Mouse (Mus musculus) forebrain, postnatal 0 days (tissue): Measurements from ENCODE around the gene Aspg. TPM values are rescaled to one million over a fixed set of nuclear protein-coding genes. Genes with fewer than 3 reads are reported as not detected.
A peak's percentile ranks its signal among the peaks of the same experiment; 100 is the strongest.

Experiments
- ATAC-seq: fragments of 200-750 bp; cut with Nextera tagmentation; 2 replicates; pipeline ENCODE4 v1.8.0; 2017; ENCODE audit warnings: mild to moderate bottlenecking, moderate library complexity
- DNase-seq: peaks from one replicate; pipeline ENCODE4 v3.0.0-alpha.2; 2015
- H3K27ac ChIP-seq: fragments of 300-500 bp; sonication (generic); 2 replicates; pipeline ENCODE4 v1.5.1; 2014; ENCODE audit warnings: low read depth, mild to moderate bottlenecking, antibody characterized with exemption, low read length, moderate library complexity, mixed read lengths
- H3K27me3 ChIP-seq: fragments of 300-500 bp; sonication (generic); 2 replicates; pipeline ENCODE4 v1.6.1; 2014; ENCODE audit warnings: mild to moderate bottlenecking, low read length, mixed read lengths; ENCODE audit not compliant: insufficient read depth
- H3K36me3 ChIP-seq: fragments of 300-500 bp; sonication (generic); 2 replicates; pipeline ENCODE4 v1.6.1; 2014; ENCODE audit warnings: mild to moderate bottlenecking, moderate library complexity; ENCODE audit not compliant: insufficient read depth
- H3K4me1 ChIP-seq: fragments of 300-500 bp; sonication (generic); 2 replicates; pipeline ENCODE4 v1.6.1; 2014; ENCODE audit warnings: antibody characterized with exemption; ENCODE audit not compliant: insufficient read depth
- H3K4me2 ChIP-seq: fragments of 300-500 bp; sonication (generic); 2 replicates; pipeline ENCODE4 v1.6.1; 2014; ENCODE audit warnings: low read depth, mild to moderate bottlenecking, moderate library complexity
- H3K4me3 ChIP-seq: fragments of 300-500 bp; sonication (generic); 2 replicates; pipeline ENCODE4 v1.5.1; 2014; ENCODE audit warnings: low read depth, low read length, mixed read lengths
- H3K9ac ChIP-seq: fragments of 300-500 bp; sonication (generic); 2 replicates; pipeline ENCODE4 v1.6.1; 2014; ENCODE audit warnings: mild to moderate bottlenecking
- H3K9me3 ChIP-seq: fragments of 300-500 bp; sonication (generic); 2 replicates; pipeline ENCODE4 v1.6.1; 2016; ENCODE audit warnings: low read length
- CTCF ChIP-seq: sonication (generic); IDR thresholded peaks from 2 replicates; pipeline ENCODE4 v1.5.1; 2016; ENCODE audit warnings: antibody characterized with exemption, control low read depth, low read depth
- WGBS: fragments of 180-500 bp; shearing (Covaris S2); extraction: QIAGEN DNeasy Blood & Tissue Kit; methylation state at CpG from one replicate; pipeline ENCODE4 v1.1.7; 2014; 5-methylcytosine and 5-hydroxymethylcytosine counted together
- polyA plus RNA-seq: library from polyadenylated mRNA; unstranded; fragments of >200 nt; fragmentation: Nextera tagmentation; extraction: Ambion mirVana; gene quantifications from 2 replicates; pipeline ENCODE4 v1.2.1, GENCODE M21; 2015
- total RNA-seq: library from RNA; depleted of rRNA; stranded (reverse); fragments of >200 nt; gene quantifications from 2 replicates; pipeline ENCODE4 v1.2.3, GENCODE M21; 2014

The Aspg gene
- total and polyA plus RNA-seq, 2 experiments from 2014 or later: 0.52 to 3.9 TPM

DNA sequence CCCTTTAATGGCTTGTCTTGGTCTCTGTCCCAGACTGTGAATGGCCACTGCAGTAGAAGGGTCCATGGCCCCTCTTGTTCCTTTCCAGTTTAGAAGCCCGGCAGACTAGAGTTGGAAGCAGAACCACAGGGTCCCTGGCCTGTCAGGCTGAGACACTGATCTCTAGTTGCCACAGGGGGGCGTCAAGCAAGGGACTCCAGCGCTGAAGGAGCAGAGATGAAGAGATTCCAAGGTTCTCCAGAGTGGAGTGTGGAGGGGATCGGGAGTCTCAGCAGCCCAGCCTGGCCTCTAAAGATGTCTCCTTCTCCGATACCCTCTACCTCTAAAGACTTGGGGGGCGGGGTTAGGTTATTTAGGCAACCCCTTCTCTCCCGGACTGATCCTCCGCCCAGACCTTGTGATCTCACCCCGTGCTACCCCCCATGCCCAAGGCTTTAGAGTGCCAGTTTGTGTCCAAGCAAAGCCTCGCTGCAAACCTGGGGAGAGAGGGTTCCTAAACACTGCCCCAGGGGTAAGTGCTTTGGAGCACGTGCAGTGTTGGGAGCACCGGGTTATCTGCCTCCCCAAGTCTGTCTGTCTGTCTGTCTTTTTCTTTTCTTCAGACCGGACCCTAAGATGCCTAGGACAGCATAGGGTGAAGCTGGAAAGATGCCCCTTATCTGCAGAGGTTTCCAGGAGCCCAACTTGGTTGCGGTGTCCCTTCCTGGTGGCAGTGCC, 36.8 kb downstream of the Aspg start:
- ATAC-seq (peak; percentile 49), DNase-seq (peak; percentile 84)
- 1% methylated on average over 14 of the region's 14 CpGs for WGBS
- Histone ChIP-seq H3K36me3 (no peaks in the 10 kb centered on the region), H3K9me3 (no peaks in the 10 kb centered on the region), H3K27me3 (peaks cover 4% of the 10 kb centered on the region), H3K9ac (peak overlapping the region; percentile 64), H3K27ac (peak overlapping the region; percentile 77), H3K4me3 (peak overlapping the region; percentile 59), H3K4me1 (0 out of 2 replicates have a peak, but pooled peaks cover 4% of the 10 kb centered on the region), H3K4me2 (peak overlapping the region; percentile 90)
- TF ChIP-seq CTCF: peak; percentile 77

DNA sequence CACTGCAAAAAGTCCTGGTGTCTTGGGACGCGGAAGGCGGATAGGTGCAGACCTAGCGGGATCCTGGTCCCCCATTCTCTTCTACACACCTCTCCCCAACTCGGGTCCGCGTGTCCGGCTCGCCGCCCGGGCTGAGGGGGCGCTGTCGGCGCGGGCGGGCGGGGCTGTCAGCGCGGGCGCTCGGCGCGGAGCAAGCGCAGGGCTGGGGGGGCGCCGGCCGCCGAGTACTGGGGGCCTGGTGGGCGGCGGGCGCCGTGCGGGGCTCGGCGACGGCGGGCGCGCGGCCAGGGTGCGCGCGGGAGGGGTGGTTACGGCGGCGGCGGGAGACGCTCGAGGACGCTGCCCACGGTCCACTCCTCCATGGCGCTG, 37.3 kb downstream of the Aspg start:
- Histone ChIP-seq H3K27ac (peak overlapping the region; percentile 77), H3K4me2 (peak overlapping the region; percentile 90), H3K4me1 (0 out of 2 replicates have a peak, but pooled peaks cover 4% of the 10 kb centered on the region), H3K4me3 (peak overlapping the region; percentile 59), H3K36me3 (no peaks in the 10 kb centered on the region), H3K27me3 (peaks cover 4% of the 10 kb centered on the region), H3K9ac (peak overlapping the region; percentile 64), H3K9me3 (no peaks in the 10 kb centered on the region)
- 2% methylated on average over 32 of the region's 52 CpGs for WGBS
- ATAC-seq: peak; percentile 17; the same call in 1 of the 2 replicates
- peak; percentile 39 for TF ChIP-seq CTCF
- peak; percentile 49 for DNase-seq

DNA sequence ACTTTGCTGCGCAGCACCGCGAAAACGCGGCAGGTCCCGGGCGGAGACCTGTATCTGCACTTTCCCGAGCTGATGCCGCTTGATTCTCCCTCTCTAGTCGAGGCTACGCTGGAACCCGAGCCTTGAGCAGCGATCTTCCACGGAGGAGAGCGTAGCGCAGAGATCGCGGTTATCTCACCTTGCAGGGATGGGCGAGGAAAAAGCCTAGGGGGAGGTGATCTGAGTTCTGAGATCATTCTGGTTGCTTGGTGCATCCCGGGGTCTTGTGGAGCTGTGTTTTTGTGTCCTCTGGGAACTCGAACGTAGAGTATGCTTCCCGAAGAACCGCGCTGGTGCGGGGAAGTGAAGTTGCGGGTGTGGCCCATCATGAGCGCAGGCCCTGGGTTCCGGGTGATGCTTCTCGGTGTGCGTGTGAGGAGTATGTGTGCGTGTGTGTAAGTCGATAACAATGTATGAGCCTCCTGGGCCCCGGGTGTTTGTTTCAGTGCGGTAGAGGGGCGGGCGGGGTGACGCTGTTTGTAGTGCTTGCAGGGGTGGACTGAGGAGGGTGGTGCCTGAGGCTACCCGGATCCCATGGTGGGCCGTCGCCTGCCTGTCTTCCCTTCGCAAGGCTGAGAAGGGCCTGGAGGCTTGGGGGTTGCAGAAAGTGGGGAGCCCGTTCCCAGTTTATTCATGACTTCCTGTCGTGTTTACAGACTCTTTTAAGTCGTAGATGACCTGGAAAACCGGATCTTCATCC, 38.1 kb downstream of the Aspg start:
- no peaks in the 10 kb centered on the region for H3K36me3 ChIP-seq
- DNase-seq (peak; percentile 57), ATAC-seq (no peak)
- 2% methylated on average over 46 of the region's 46 CpGs for WGBS
- peak overlapping the region; percentile 59 for H3K4me3 ChIP-seq
- H3K9ac ChIP-seq: peak overlapping the region; percentile 64
- peaks cover 4% of the 10 kb centered on the region for H3K27me3 ChIP-seq
- no peaks in the 10 kb centered on the region for H3K9me3 ChIP-seq
- peak overlapping the region; percentile 90 for H3K4me2 ChIP-seq
- H3K27ac ChIP-seq: peak overlapping the region; percentile 77
- no peak for TF ChIP-seq CTCF
- 0 out of 2 replicates have a peak, but pooled peaks cover 4% of the 10 kb centered on the region for H3K4me1 ChIP-seq

DNA sequence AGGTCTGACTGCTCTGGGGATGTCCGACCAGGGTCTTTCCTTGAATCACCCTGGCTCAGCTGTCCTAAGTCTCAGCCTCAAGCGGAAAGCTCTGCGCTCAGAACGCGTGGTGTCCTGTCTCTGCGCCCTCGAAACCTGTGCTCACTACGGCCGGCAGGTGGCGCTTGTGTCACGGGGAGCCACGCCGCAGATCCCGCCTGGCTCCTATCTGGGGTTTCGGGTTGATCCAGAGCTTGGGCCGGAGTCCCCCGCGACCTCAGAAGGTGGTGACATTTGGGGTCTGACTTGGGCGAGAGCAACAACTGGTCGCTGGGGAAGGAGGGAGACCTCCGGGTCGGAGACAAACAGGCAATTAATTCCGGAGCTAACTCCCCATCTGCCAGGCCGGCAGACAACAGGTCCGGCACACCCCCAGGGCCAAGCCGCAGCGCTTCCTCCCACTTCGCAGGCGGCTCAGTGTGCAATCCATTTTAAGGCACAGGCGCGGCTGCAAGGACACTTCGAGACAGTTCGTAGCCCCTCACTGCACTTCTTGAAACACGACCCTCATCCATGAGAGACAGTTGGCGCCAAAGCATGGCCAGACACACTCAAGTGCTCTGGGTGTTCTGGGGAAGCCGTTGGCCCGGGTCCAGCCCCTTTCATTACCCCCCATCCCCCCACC, 38.9 kb downstream of the Aspg start:
- peak overlapping the region; percentile 90 for H3K4me2 ChIP-seq
- peak; percentile 65 for ATAC-seq
- WGBS: 1% methylated on average over 37 of the region's 37 CpGs
- H3K27me3 ChIP-seq: peaks cover 4% of the 10 kb centered on the region
- peak overlapping the region; percentile 59 for H3K4me3 ChIP-seq
- H3K9ac ChIP-seq: peak overlapping the region; percentile 69
- DNase-seq: peak; percentile 93
- H3K4me1 ChIP-seq: peaks cover 8% of the 10 kb centered on the region; the same call in 1 of the 2 replicates
- peak overlapping the region; percentile 77 for H3K27ac ChIP-seq
- no peaks in the 10 kb centered on the region for H3K9me3 ChIP-seq
- no peaks in the 10 kb centered on the region for H3K36me3 ChIP-seq
- peak; percentile 99 for TF ChIP-seq CTCF

DNA sequence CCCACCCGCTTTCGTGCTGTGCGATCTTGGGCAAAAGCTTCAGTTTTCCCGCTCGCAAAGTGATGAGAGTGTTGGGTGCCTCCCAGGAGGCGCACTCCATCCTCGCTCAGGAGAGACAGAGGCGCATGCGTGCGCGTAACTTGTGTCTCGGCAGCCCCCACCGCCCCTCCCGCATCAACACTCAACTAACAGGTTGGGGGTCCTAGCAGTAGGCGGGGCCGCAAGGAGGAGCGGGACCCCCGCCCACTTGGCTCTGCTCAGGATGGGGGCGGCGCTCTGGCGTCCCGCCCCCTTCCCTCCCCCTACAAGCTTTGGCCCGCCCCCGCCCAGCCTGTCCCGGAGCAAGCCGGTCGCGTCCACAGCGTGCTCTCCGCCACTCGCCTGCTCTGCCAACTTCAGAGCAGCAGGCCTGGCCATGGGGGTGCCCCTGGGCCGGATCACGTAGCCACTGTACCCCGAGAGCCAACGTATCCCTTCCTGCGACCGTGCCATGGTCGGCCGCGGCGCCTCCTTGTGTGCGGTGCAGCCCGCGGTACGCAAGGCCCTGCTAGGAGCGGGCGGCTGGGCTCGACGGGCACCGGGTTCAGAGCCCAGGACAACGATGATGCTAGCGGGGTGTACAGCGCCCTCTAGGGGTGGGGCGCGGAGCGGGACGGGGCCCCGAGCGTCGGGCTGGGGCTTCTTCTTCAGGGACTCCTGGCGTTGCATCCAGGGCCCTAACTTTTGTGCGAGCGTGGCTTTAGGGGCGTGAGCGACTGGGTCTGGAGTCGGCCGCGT, 39.6 kb downstream of the Aspg start, which contains the start of gene Kif26a:
Gene Kif26a, plus strand, starts transcription at position 334 of the 777 bp plus-strand sequence.
- Histone ChIP-seq H3K36me3 (no peaks in the 10 kb centered on the region), H3K9me3 (no peaks in the 10 kb centered on the region), H3K4me3 (peak within 1 kb of the TSS; percentile 59), H3K9ac (peak within 1 kb of the TSS; percentile 69), H3K27me3 (peaks cover 4% of the 10 kb centered on the region), H3K4me2 (peak within 1 kb of the TSS; percentile 90), H3K27ac (peak within 1 kb of the TSS; percentile 77), H3K4me1 (peaks cover 10% of the 10 kb centered on the region; the same call in 1 of the 2 replicates)
- DNase-seq: peak; percentile 89
- ATAC-seq: peak; percentile 64
- TF ChIP-seq CTCF: peak; percentile 81
- under 1% methylated on average over 67 of the region's 68 CpGs for WGBS

DNA sequence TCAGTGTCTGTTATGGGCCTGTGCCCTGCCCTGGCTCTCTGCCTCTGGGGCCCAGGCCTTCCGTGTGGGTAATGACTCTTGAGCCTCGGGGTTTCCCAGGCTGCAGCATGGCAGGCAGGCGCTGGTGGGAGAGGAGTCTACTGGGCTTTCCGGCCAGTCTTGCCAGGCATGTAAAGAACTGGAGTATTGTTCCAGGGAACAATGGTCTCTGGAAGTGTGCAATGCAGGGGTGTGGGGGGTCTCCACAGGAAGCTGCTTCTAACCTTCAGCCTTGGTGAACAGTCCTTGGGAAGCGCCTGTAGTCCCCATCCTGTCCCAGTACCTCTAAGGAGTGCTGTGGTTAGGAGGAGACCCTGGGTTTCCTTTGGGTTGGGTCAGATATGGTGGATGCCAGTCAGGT, 40.9 kb downstream of the Aspg start:
- Histone ChIP-seq H3K9me3 (no peaks in the 10 kb centered on the region), H3K4me1 (peaks cover 12% of the 10 kb centered on the region; the same call in 1 of the 2 replicates), H3K27me3 (peaks cover 4% of the 10 kb centered on the region; the same call in 1 of the 2 replicates), H3K36me3 (no peaks in the 10 kb centered on the region), H3K27ac (peak overlapping the region; percentile 66; the same call in 1 of the 2 replicates), H3K4me2 (peak overlapping the region; percentile 90), H3K9ac (peak overlapping the region; percentile 69), H3K4me3 (peak overlapping the region; percentile 59)
- ATAC-seq (no peak), DNase-seq (no peak)
- WGBS: 21% methylated on average over 5 of the region's 5 CpGs
- no peak for TF ChIP-seq CTCF
